Mouse (Mus musculus) MEL (cell line): Measurements from ENCODE around the gene Sidt2. TPM values are rescaled to one million over a fixed set of nuclear protein-coding genes. Genes with fewer than 3 reads are reported as not detected.

Experiments
- DNase-seq: peaks from one replicate; pipeline ENCODE4 v3.0.0; 2011; ENCODE audit warnings: low read depth, low spot score
- H3K27ac ChIP-seq: 2 replicates; pipeline ENCODE4 v1.5.1; 2012; ENCODE audit warnings: low read depth, mild to moderate bottlenecking, control low read depth, low read length, moderate library complexity; ENCODE audit not compliant: control insufficient read depth
- H3K27me3 ChIP-seq, 2 experiments: fragments of 150-350 bp in 1 of 2; sonication (generic) in 1 of 2; 2 replicates each; pipeline ENCODE4 v1.6.1; 2012; ENCODE audit warnings: low read length in 2 of 2, mild to moderate bottlenecking in 2 of 2, improper control_type of control experiment in 1 of 2, moderate library complexity in 1 of 2; ENCODE audit not compliant: insufficient read depth in 2 of 2, control insufficient read depth in 1 of 2
- H3K36me3 ChIP-seq, 2 experiments: 2 replicates each; pipeline ENCODE4 v1.6.1; 2012 to 2014; ENCODE audit warnings: low read length in 2 of 2, improper control_type of control experiment in 1 of 2, inconsistent platforms in 1 of 2, mild to moderate bottlenecking in 1 of 2; ENCODE audit not compliant: insufficient read depth in 2 of 2, control insufficient read depth in 1 of 2
- H3K4me1 ChIP-seq, 2 experiments: fragments of 150-350 bp in 1 of 2; sonication (generic) in 1 of 2; 2 replicates each; pipeline ENCODE4 v1.6.1; 2012; ENCODE audit warnings: low read length in 2 of 2, improper control_type of control experiment in 1 of 2, mild to moderate bottlenecking in 1 of 2; ENCODE audit not compliant: insufficient read depth in 2 of 2, control insufficient read depth in 1 of 2
- H3K4me3 ChIP-seq, 2 experiments: fragments of 150-350 bp in 1 of 2; sonication (generic) in 1 of 2; 2 replicates each; pipeline ENCODE4 v1.5.1; 2012; ENCODE audit warnings: low read depth in 2 of 2, low read length in 2 of 2, mild to moderate bottlenecking in 2 of 2, moderate library complexity in 2 of 2, control low read depth in 1 of 2, improper control_type of control experiment in 1 of 2; ENCODE audit not compliant: control insufficient read depth in 1 of 2, insufficient read depth in 1 of 2
- H3K79me2 ChIP-seq: 2 replicates; pipeline ENCODE4 v1.6.1; 2012; ENCODE audit warnings: mild to moderate bottlenecking, low read length, moderate library complexity; ENCODE audit not compliant: control insufficient read depth, poor library complexity, insufficient read depth
- H3K9ac ChIP-seq: 2 replicates; pipeline ENCODE4 v1.6.1; 2012; ENCODE audit warnings: low read depth, mild to moderate bottlenecking, control low read depth, low read length, moderate library complexity; ENCODE audit not compliant: control insufficient read depth, poor library complexity, severe bottlenecking
- H3K9me3 ChIP-seq: fragments of 150-350 bp; sonication (generic); replicated peaks from 2 replicates; pipeline ENCODE4 v1.6.1; 2012; ENCODE audit warnings: mild to moderate bottlenecking, low read length, improper control_type of control experiment, moderate library complexity; ENCODE audit not compliant: insufficient read depth
- BHLHE40 ChIP-seq: IDR thresholded peaks from 2 replicates; pipeline ENCODE4 v1.6.1; 2012; ENCODE audit warnings: low read depth, mild to moderate bottlenecking, inconsistent platforms, low read length, improper control_type of control experiment, borderline replicate concordance
- EP300 ChIP-seq, 2 experiments: IDR thresholded peaks; 2 replicates each; pipeline ENCODE4 v1.6.1; 2011; ENCODE audit warnings: improper control_type of control experiment in 2 of 2, low read length in 2 of 2, low read depth in 1 of 2, mild to moderate bottlenecking in 1 of 2
- GATA1 ChIP-seq: IDR thresholded peaks from 2 replicates; pipeline ENCODE4 v1.6.1; 2011; ENCODE audit warnings: low read depth, low read length, improper control_type of control experiment
- HCFC1 ChIP-seq: IDR thresholded peaks from 2 replicates; pipeline ENCODE4 v1.6.1; 2012; ENCODE audit warnings: low read depth, mild to moderate bottlenecking, inconsistent platforms, low read length, improper control_type of control experiment, moderate library complexity
- KAT2A ChIP-seq: conservative IDR thresholded peaks from 2 replicates; pipeline ENCODE4 v1.6.1; 2012; ENCODE audit warnings: low read depth, low read length, improper control_type of control experiment, inconsistent platforms
- MAX ChIP-seq: IDR thresholded peaks from 2 replicates; pipeline ENCODE4 v1.6.1; 2011; ENCODE audit warnings: low read length, improper control_type of control experiment
- MEF2A ChIP-seq: IDR thresholded peaks from 2 replicates; pipeline ENCODE4 v1.6.1; 2014; ENCODE audit warnings: low read depth, mild to moderate bottlenecking, inconsistent platforms, low read length, improper control_type of control experiment; ENCODE audit not compliant: poor library complexity, insufficient replicate concordance, severe bottlenecking; ENCODE audit errors: extremely low read depth
- MXI1 ChIP-seq: IDR thresholded peaks from 2 replicates; pipeline ENCODE4 v1.6.1; 2011; ENCODE audit warnings: mild to moderate bottlenecking, low read depth, low read length, improper control_type of control experiment
- MYB ChIP-seq: IDR thresholded peaks from 2 replicates; pipeline ENCODE4 v1.6.1; 2011; ENCODE audit warnings: mild to moderate bottlenecking, low read depth, low read length, improper control_type of control experiment
- MYC ChIP-seq: IDR thresholded peaks from 2 replicates; pipeline ENCODE4 v1.6.1; 2011; ENCODE audit warnings: low read depth, mild to moderate bottlenecking, low read length, improper control_type of control experiment, moderate library complexity
- NELFE ChIP-seq: IDR thresholded peaks from 2 replicates; pipeline ENCODE4 v1.6.1; 2011; ENCODE audit warnings: low read depth, low read length, improper control_type of control experiment
- POLR2AphosphoS2 ChIP-seq: IDR thresholded peaks from 2 replicates; pipeline ENCODE4 v1.6.1; 2011; ENCODE audit warnings: low read length, improper control_type of control experiment
- SIN3A ChIP-seq: IDR thresholded peaks from 2 replicates; pipeline ENCODE4 v1.6.1; 2012; ENCODE audit warnings: low read length, improper control_type of control experiment, inconsistent platforms
- TBP ChIP-seq: IDR thresholded peaks from 2 replicates; pipeline ENCODE4 v1.8.0; 2011; ENCODE audit warnings: low read depth, low read length, improper control_type of control experiment
- TCF12 ChIP-seq: IDR thresholded peaks from 2 replicates; pipeline ENCODE4 v1.6.1; 2014; ENCODE audit warnings: low read depth, mild to moderate bottlenecking, inconsistent platforms, low read length, improper control_type of control experiment, moderate library complexity
- USF1 ChIP-seq: IDR thresholded peaks from 2 replicates; pipeline ENCODE4 v1.6.1; 2014; ENCODE audit warnings: low read depth, mild to moderate bottlenecking, inconsistent platforms, low read length, improper control_type of control experiment, moderate library complexity
- USF2 ChIP-seq, 2 experiments: IDR thresholded peaks; 2 replicates each; pipeline ENCODE4 v1.6.1; 2011 to 2012; ENCODE audit warnings: improper control_type of control experiment in 2 of 2, low read length in 2 of 2, borderline replicate concordance in 1 of 2, inconsistent platforms in 1 of 2, low read depth in 1 of 2, mild to moderate bottlenecking in 1 of 2; ENCODE audit not compliant: insufficient read depth in 1 of 2
- ZNF384 ChIP-seq: IDR thresholded peaks from 2 replicates; pipeline ENCODE4 v1.6.1; 2012; ENCODE audit warnings: low read depth, mild to moderate bottlenecking, inconsistent platforms, low read length, improper control_type of control experiment
- polyA plus RNA-seq, 2 experiments: library from polyadenylated mRNA; stranded (reverse) in 1 of 2; unstranded in 1 of 2; fragments of >175 nt in 1 of 2; fragments of >200 nt in 1 of 2; gene quantifications; 2 replicates each; pipeline versions ENCODE4 v1.2.1 to v1.2.4; 2012; ENCODE audit warnings: low replicate concordance in 2 of 2, low read depth in 1 of 2; ENCODE audit not compliant: insufficient read length in 2 of 2, insufficient read depth in 1 of 2, missing spikeins in 1 of 2
- total RNA-seq: library from RNA; depleted of rRNA; stranded (reverse); fragments of 300-350 nt; gene quantifications from 2 replicates; pipeline ENCODE4 v1.2.3, GENCODE M21; 2012

The Sidt2 gene
- total and polyA plus RNA-seq, 3 experiments, result 27.0 to 71.8 TPM; not detected in 1

DNA sequence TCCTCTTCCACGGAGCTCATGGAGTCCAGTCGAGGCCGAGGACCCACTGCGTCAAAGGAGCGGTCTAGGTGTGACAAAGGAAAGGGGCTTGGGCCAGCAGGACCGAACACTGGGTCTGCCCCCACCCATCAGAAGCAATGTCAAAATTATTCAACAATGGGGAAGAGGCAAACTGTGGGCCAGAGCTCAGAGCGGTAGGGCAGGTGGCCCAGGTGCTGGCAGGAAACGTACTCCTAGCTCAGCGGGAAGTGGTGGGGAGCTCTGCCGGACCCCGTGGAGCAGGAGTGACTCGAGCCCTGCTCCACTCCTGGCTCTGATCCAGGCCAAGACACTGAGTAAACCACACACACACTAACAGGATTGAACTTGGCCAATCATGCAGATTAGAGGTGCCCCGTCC lies 9.3 kb downstream of the Sidt2 start:
- Histone ChIP-seq H3K79me2 (no peaks in the 10 kb centered on the region), H3K27ac (no peak overlapping the region), H3K4me1 (no peaks in the 10 kb centered on the region)

GRCm38 (mm10) chr9:45944506-45945400 lies 10.3 kb downstream of the Sidt2 start:
- no peaks in the 10 kb centered on the region for H3K9me3 ChIP-seq
- TF ChIP-seq TBP (no peak), MXI1 (no peak), ZNF384 (no peak), BHLHE40 (no peak), MYC (no peak), GATA1 (no peak), HCFC1 (no peak)
- H3K4me1 ChIP-seq, result no peaks in the 10 kb centered on the region

More for the DNA sequence above, 9.3 kb downstream of the Sidt2 start:
- Histone ChIP-seq H3K9me3 (no peaks in the 10 kb centered on the region), H3K27me3 (no peaks in the 10 kb centered on the region), H3K9ac (no peak overlapping the region), H3K36me3 (peaks cover 0 to 2% of the 10 kb centered on the region in 2 experiments; a peak in 2 of 4 replicates)
- TF ChIP-seq TCF12 (no peak), MYB (no peak), HCFC1 (no peak)
- TF ChIP-seq, all 39 proteins: peak for 0
- DNase-seq, result no peak
- H3K4me3 ChIP-seq, result no peak overlapping the region

GRCm38 (mm10) chr9:45943628-45944505 lies 11.2 kb downstream of the Sidt2 start:
- H3K4me3 ChIP-seq, result no peak overlapping the region
- no peak overlapping the region for H3K27ac ChIP-seq
- TF ChIP-seq GATA1 (no peak), EP300 (IDR thresholded peaks at IDR 0.05; ENCODE audit: low read depth in 1 of 2, low read length in 2 of 2) (no peak), MYB (no peak), MAX (no peak), POLR2AphosphoS2 (no peak), SIN3A (no peak), MYC (no peak), USF1 (no peak), HCFC1 (no peak), NELFE (no peak), USF2 (IDR thresholded peaks at IDR 0.05; ENCODE audit: borderline replicate concordance in 1 of 2, insufficient read depth in 1 of 2, low read depth in 1 of 2, low read length in 2 of 2) (no peak), MEF2A (no peak), KAT2A (no peak)
- no peak overlapping the region for H3K9ac ChIP-seq
- no peak for DNase-seq
- no peaks in the 10 kb centered on the region for H3K27me3 ChIP-seq
- no peaks in the 10 kb centered on the region for H3K79me2 ChIP-seq
- H3K9me3 ChIP-seq, result no peaks in the 10 kb centered on the region
- no peaks in the 10 kb centered on the region; a peak in 1 of 4 replicates for H3K36me3 ChIP-seq
- no peaks in the 10 kb centered on the region for H3K4me1 ChIP-seq

More at GRCm38 (mm10) chr9:45944506-45945400, 10.3 kb downstream of the Sidt2 start:
- H3K9ac ChIP-seq, result no peak overlapping the region
- H3K27ac ChIP-seq, result no peak overlapping the region
- no peak overlapping the region for H3K4me3 ChIP-seq
- H3K27me3 ChIP-seq, result no peaks in the 10 kb centered on the region
- no peaks in the 10 kb centered on the region for H3K79me2 ChIP-seq
- no peak for DNase-seq
- H3K36me3 ChIP-seq, result peaks cover 0 to 2% of the 10 kb centered on the region in 2 experiments; a peak in 2 of 4 replicates
